Mouse (Mus musculus) hindbrain, embryonic 14.5 days (tissue): ENCODE measurements around the gene Olfr339. TPM values are rescaled to one million over a fixed set of nuclear protein-coding genes. Genes with fewer than 3 reads are reported as not detected.
"Not testable (repeated sequence)": the region's sequence is repeated elsewhere in the genome, so short reads cannot be mapped to it uniquely, and the experiment has no call there.

ENCODE experiments used
- ATAC-seq: fragments of 200-750 bp; cut with Nextera tagmentation; 2 replicates; pipeline ENCODE4 v1.8.0; 2017; ENCODE audit warnings: moderate number of reproducible peaks, mild to moderate bottlenecking, moderate TSS enrichment, moderate library complexity; ENCODE audit not compliant: low FRiP score
- DNase-seq: peaks from one replicate; pipeline ENCODE4 v3.0.0-alpha.2; 2015; ENCODE audit warnings: low spot score
- H3K27ac ChIP-seq: fragments of 300-500 bp; sonication (generic); 2 replicates; pipeline ENCODE4 v1.5.1; 2014; ENCODE audit warnings: mild to moderate bottlenecking, moderate library complexity
- H3K27me3 ChIP-seq: fragments of 300-500 bp; sonication (generic); 2 replicates; pipeline ENCODE4 v1.6.1; 2014; ENCODE audit warnings: mild to moderate bottlenecking, low read length, mixed read lengths; ENCODE audit not compliant: control insufficient read depth, insufficient read depth
- H3K36me3 ChIP-seq: fragments of 300-500 bp; sonication (generic); replicated peaks from 2 replicates; pipeline ENCODE4 v1.6.1; 2014; ENCODE audit not compliant: control insufficient read depth, insufficient read depth
- H3K4me1 ChIP-seq: fragments of 300-500 bp; sonication (generic); replicated peaks from 2 replicates; pipeline ENCODE4 v1.6.1; 2014; ENCODE audit warnings: antibody characterized with exemption, low read length, mixed read lengths; ENCODE audit not compliant: control insufficient read depth, insufficient read depth
- H3K4me2 ChIP-seq: fragments of 300-500 bp; sonication (generic); replicated peaks from 2 replicates; pipeline ENCODE4 v1.6.1; 2014; ENCODE audit warnings: mild to moderate bottlenecking, moderate library complexity
- H3K4me3 ChIP-seq: fragments of 300-500 bp; sonication (generic); replicated peaks from 2 replicates; pipeline ENCODE4 v1.5.1; 2014; ENCODE audit warnings: mild to moderate bottlenecking, low read length
- H3K9ac ChIP-seq: fragments of 300-500 bp; sonication (generic); 2 replicates; pipeline ENCODE4 v1.6.1; 2014
- H3K9me3 ChIP-seq: fragments of 300-500 bp; sonication (generic); 2 replicates; pipeline ENCODE4 v1.6.1; 2016; ENCODE audit warnings: low read length; ENCODE audit not compliant: control insufficient read depth
- WGBS: fragments of 180-500 bp; shearing (Covaris S2); extraction: QIAGEN DNeasy Blood & Tissue Kit; methylation state at CpG from one replicate; pipeline ENCODE4 v1.1.7; 2014; 5-methylcytosine and 5-hydroxymethylcytosine counted together
- polyA plus RNA-seq: library from polyadenylated mRNA; unstranded; fragments of >200 nt; fragmentation: Nextera tagmentation; extraction: Ambion mirVana; gene quantifications from 2 replicates; pipeline ENCODE4 v1.2.1, GENCODE M21; 2014

The Olfr339 gene
- not detected in 2 replicates for polyA plus RNA-seq

DNA sequence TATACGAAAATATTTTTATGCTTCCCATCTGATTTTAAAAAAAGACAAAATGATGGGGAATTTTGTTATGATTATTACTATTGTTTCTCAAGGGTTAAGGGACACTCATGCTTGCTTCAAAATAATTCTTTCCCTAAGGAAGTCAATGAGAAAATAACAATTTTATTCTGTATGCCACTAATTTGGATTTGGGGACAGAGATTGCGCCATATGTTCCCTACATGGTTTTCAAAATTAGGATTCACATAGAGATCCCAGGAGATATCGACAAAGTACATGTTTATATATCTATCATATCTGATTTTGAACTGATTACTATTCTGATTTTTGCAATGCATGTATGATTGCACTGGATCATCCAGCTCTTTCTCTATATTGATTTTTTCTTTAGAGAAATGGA, at the start of gene Olfr339:
TSS of gene Olfr339 (plus strand) at position 301 of the 400 bp plus-strand sequence.
- Histone ChIP-seq H3K9ac (no peak within 1 kb of the TSS), H3K36me3 (no peaks in the 10 kb centered on the region), H3K27ac (no peak within 1 kb of the TSS), H3K4me2 (no peak within 1 kb of the TSS), H3K4me3 (no peak within 1 kb of the TSS), H3K9me3 (peaks cover 15% of the 10 kb centered on the region; the same call in 1 of the 2 replicates), H3K4me1 (no peaks in the 10 kb centered on the region), H3K27me3 (no peaks in the 10 kb centered on the region)
- 82% methylated on average over 3 of the region's 3 CpGs for WGBS
- ATAC-seq: no peak
- no peak for DNase-seq

DNA sequence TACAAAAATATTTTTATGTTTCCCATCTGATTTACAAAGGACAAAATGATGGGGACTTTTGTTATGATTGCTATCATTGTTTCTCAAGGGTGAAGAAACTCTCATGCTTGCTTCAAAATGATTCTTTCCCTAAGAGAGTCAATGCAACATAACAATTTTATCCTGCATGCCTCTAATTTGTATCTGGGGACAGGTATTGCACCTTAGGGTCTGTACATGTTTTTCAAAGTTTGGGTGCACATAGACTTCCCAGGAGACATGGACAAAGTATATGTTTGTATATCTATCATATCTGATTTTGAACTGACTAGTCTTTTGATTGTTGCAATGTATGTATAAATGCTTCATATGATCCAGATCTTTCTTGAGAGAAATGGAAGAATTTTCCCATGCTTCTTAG, 45.5 kb upstream of the Olfr339 start, which contains the start of gene Olfr338:
TSS of gene Olfr338 (plus strand) at position 301 of the 400 bp plus-strand sequence.
- Histone ChIP-seq H3K36me3 (no peaks in the 10 kb centered on the region), H3K4me1 (no peaks in the 10 kb centered on the region), H3K27ac (no peak within 1 kb of the TSS), H3K9ac (no peak within 1 kb of the TSS), H3K4me3 (no peak within 1 kb of the TSS), H3K9me3 (peaks cover 2% of the 10 kb centered on the region; the same call in 1 of the 2 replicates), H3K4me2 (no peak within 1 kb of the TSS), H3K27me3 (no peaks in the 10 kb centered on the region)
- no peak for ATAC-seq
- DNase-seq: no peak

DNA sequence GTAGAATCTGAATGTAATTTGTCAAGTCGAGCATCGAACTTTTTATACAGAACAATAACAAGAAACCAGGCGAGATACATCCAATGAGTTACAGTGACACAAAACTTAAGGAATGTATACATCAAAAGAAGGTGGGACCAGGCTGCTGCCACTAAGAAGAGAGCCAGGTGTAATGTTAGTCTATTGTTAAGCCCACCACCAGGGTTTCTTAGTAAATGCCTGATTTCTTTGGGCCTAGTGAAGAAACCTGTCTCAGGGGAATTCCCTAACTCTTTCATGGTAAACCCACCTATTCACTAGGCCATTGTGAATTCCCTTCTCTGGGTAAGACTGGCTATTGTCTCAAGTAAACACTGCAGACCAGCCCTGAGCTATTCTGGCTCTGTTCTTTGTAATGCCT, 3.6 kb upstream of the Olfr339 start:
- not testable (repeated sequence) for H3K4me1 ChIP-seq, H3K27me3 ChIP-seq

DNA sequence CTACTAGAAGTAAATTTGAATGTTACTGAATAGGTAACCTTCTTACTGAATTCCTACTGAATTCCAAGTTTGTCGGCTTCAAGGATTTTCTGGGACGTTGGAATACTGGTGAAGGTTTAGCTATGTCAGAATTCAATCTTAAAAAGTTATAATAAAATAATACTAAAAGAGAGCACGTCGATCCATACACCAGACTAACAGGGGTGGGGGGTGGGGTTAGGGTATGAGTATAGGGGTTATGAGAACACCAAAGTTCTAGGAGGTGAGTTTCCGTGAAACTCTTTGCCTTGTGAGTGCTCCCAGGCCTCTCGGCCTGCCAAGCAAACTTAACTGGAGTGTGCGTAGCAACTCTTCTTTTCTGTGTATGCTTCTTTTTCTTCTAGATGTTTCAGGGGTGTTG, 3.2 kb upstream of the Olfr339 start:
- peaks cover 15% of the 10 kb centered on the region; the same call in 1 of the 2 replicates for H3K9me3 ChIP-seq
- not testable (repeated sequence) for H3K27ac ChIP-seq, H3K36me3 ChIP-seq, H3K27me3 ChIP-seq, H3K4me3 ChIP-seq, H3K4me2 ChIP-seq, DNase-seq, ATAC-seq, H3K9ac ChIP-seq, H3K4me1 ChIP-seq
- 83% methylated on average over 7 of the region's 7 CpGs for WGBS

More for the DNA sequence above, 3.6 kb upstream of the Olfr339 start:
- peaks cover 15% of the 10 kb centered on the region; the same call in 1 of the 2 replicates for H3K9me3 ChIP-seq
- not testable (repeated sequence) for H3K36me3 ChIP-seq, H3K4me2 ChIP-seq, H3K4me3 ChIP-seq, H3K27ac ChIP-seq, ATAC-seq, DNase-seq, H3K9ac ChIP-seq
- WGBS: 96% methylated on average over 3 of the region's 3 CpGs

DNA sequence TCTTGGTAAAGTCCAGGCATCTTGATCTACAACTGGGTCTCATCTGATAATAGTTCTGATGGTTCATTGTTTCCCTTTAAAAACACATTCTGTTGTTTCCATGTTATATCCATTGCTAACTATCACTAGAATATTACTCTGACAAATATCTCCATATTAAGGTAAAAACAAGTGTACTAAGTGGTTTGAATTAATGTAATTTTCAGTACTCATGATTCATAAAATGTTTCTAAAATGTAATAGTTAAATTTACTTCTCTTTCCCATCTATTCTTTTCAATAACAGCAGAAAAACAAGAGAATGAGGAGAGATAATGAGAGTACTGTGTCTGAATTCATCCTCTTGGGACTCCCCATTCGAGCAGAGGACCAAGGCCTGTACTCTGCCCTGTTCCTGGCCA, 33.5 kb downstream of the Olfr339 start, which contains the start of gene Olfr340:
TSS of gene Olfr340 (plus strand) at position 301 of the 400 bp plus-strand sequence.
- no peaks in the 10 kb centered on the region for H3K36me3 ChIP-seq
- WGBS: 52% methylated on average over 1 of the region's 1 CpGs
- H3K27me3 ChIP-seq: no peaks in the 10 kb centered on the region
- ATAC-seq (no peak), DNase-seq (no peak)
- no peaks in the 10 kb centered on the region for H3K4me1 ChIP-seq
- H3K27ac ChIP-seq: no peak within 1 kb of the TSS
- H3K4me2 ChIP-seq: no peak within 1 kb of the TSS
- H3K9me3 ChIP-seq: 0 out of 2 replicates have a peak, but pooled peaks cover 15% of the 10 kb centered on the region
- H3K9ac ChIP-seq: no peak within 1 kb of the TSS
- no peak within 1 kb of the TSS for H3K4me3 ChIP-seq

DNA sequence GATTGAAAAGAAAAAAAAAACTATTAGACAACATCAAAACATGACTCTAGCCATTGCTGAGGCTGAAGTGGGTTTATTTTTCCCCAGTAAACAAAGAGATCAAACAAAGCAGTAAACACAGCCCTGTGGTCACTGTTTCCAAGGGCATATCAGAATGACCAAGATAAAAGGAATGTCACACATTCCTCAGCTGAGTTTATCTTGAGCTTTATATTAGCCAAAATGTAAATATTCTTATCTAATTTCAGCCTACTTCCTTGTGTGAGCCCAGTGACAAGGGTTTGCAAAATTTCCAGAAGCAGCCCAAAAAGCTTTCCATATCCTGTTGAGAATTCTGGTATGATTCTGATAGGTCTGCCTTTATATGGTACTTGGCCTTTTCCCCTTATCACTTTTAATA, 54.9 kb downstream of the Olfr339 start:
- no peaks in the 10 kb centered on the region for H3K36me3 ChIP-seq
- peaks cover 25% of the 10 kb centered on the region; the same call in 1 of the 2 replicates for H3K9me3 ChIP-seq
- no peak overlapping the region for H3K27ac ChIP-seq
- no peaks in the 10 kb centered on the region for H3K4me1 ChIP-seq
- ATAC-seq: no peak
- H3K4me3 ChIP-seq: no peak overlapping the region
- no peak for DNase-seq
- H3K9ac ChIP-seq: no peak overlapping the region
- no peak overlapping the region for H3K4me2 ChIP-seq
- H3K27me3 ChIP-seq: no peaks in the 10 kb centered on the region

Other genes starting within 250 kb of the Olfr339 start
- 6.5 and 7.6 TPM in 2 replicates for gene Ptgs1, start 188.5 kb upstream of the Olfr339 start, polyA plus RNA-seq
- not detected in 2 replicates for gene Olfr338, start 45.4 kb upstream of the Olfr339 start, polyA plus RNA-seq
- not detected in 2 replicates for gene Olfr340, start 33.6 kb downstream of the Olfr339 start, polyA plus RNA-seq
- not detected in 2 replicates for gene Olfr341, start 63.5 kb downstream of the Olfr339 start, polyA plus RNA-seq
- not detected in 2 replicates for gene Olfr342, start 106.1 kb downstream of the Olfr339 start, polyA plus RNA-seq
- not detected in 2 replicates for gene Olfr344, start 147.7 kb downstream of the Olfr339 start, polyA plus RNA-seq
- not detected in 2 replicates for gene Olfr345, start 221.1 kb downstream of the Olfr339 start, polyA plus RNA-seq